In genomic region chr4:66248521-66248920, GRCm38 (mm10) we compare ENCODE assay signal across 22 mouse cellular contexts.
DNase-seq lines count a peak whose midpoint lies in the region; ATAC-seq and TF ChIP-seq lines count a peak whose summit lies in the region.
"Had no signal": no experiment of that assay in that cellular context is flagged by ENCODE, and none has a peak within 500 bp of the region (broad histone marks: within the 10 kb centered on the region; RNA-seq: fewer than 3 reads in every experiment).

No protein-coding gene starts in this region.

- 45% methylated on average over 8 of the region's 8 CpGs for WGBS in forebrain, embryonic 12.5 days
- WGBS in forebrain, embryonic 15.5 days: 36% methylated on average over 8 of the region's 8 CpGs
- WGBS in lung, embryonic 14.5 days: 29% methylated on average over 8 of the region's 8 CpGs
- 34% methylated on average over 8 of the region's 8 CpGs for WGBS in limb, embryonic 11.5 days

- H3K27me3 ChIP-seq in forebrain, embryonic 12.5 days: no peaks in the 10 kb centered on the region
- no peaks in the 10 kb centered on the region for H3K27me3 ChIP-seq in forebrain, embryonic 15.5 days
- H3K27me3 ChIP-seq in lung, embryonic 14.5 days (ENCODE audit: insufficient read depth, low read length): no peaks in the 10 kb centered on the region
- H3K27me3 ChIP-seq in limb, embryonic 11.5 days (ENCODE audit: control insufficient read depth, insufficient read depth, low read length): no peaks in the 10 kb centered on the region
- H3K27me3 ChIP-seq: heart, embryonic 13.5 days had no signal

- no peak overlapping the region for H3K27ac ChIP-seq in forebrain, embryonic 12.5 days
- H3K27ac ChIP-seq in forebrain, embryonic 15.5 days (replicated peaks): no peak overlapping the region
- H3K27ac ChIP-seq in lung, embryonic 14.5 days (ENCODE audit: low read depth): no peak overlapping the region
- no peak overlapping the region for H3K27ac ChIP-seq in limb, embryonic 11.5 days (replicated peaks; ENCODE audit: low read depth, low read length)
- no peak overlapping the region for H3K27ac ChIP-seq in layer of hippocampus, adult 2 months
- H3K27ac ChIP-seq: heart, embryonic 13.5 days; kidney, postnatal 0 days; left cerebral cortex, adult 2 months had no signal

- no peaks in the 10 kb centered on the region for H3K4me1 ChIP-seq in forebrain, embryonic 12.5 days
- H3K4me1 ChIP-seq in forebrain, embryonic 15.5 days: peaks cover 5% of the 10 kb centered on the region; the same call in 1 of the 2 replicates
- H3K4me1 ChIP-seq in lung, embryonic 14.5 days (ENCODE audit: insufficient read depth): no peaks in the 10 kb centered on the region
- H3K4me1 ChIP-seq in limb, embryonic 11.5 days (ENCODE audit: control insufficient read depth, insufficient read depth, low read length): no peaks in the 10 kb centered on the region
- H3K4me1 ChIP-seq: heart, embryonic 13.5 days had no signal

- H3K36me3 ChIP-seq in forebrain, embryonic 12.5 days (replicated peaks): no peaks in the 10 kb centered on the region
- H3K36me3 ChIP-seq in forebrain, embryonic 15.5 days: no peaks in the 10 kb centered on the region
- no peaks in the 10 kb centered on the region for H3K36me3 ChIP-seq in lung, embryonic 14.5 days (ENCODE audit: insufficient read depth)
- H3K36me3 ChIP-seq in limb, embryonic 11.5 days (ENCODE audit: control insufficient read depth, insufficient read depth, low read length): no peaks in the 10 kb centered on the region
- H3K36me3 ChIP-seq: heart, embryonic 13.5 days had no signal

- H3K9ac ChIP-seq in forebrain, embryonic 12.5 days: no peak overlapping the region
- no peak overlapping the region for H3K9ac ChIP-seq in forebrain, embryonic 15.5 days (replicated peaks)
- H3K9ac ChIP-seq in lung, embryonic 14.5 days: no peak overlapping the region
- H3K9ac ChIP-seq in limb, embryonic 11.5 days (ENCODE audit: low read length): no peak overlapping the region
- H3K9ac ChIP-seq: heart, embryonic 13.5 days had no signal

- H3K9me3 ChIP-seq in forebrain, embryonic 12.5 days: no peaks in the 10 kb centered on the region
- no peaks in the 10 kb centered on the region for H3K9me3 ChIP-seq in forebrain, embryonic 15.5 days
- H3K9me3 ChIP-seq in lung, embryonic 14.5 days (ENCODE audit: low read depth, low read length): no peaks in the 10 kb centered on the region
- no peaks in the 10 kb centered on the region for H3K9me3 ChIP-seq in limb, embryonic 11.5 days (ENCODE audit: control insufficient read depth, low read length)
- H3K9me3 ChIP-seq: heart, embryonic 13.5 days had no signal

- no peak for TF ChIP-seq CTCF in lung, embryonic 14.5 days (IDR thresholded peaks at IDR 0.05; ENCODE audit: low read depth)
- no peak for TF ChIP-seq CTCF in layer of hippocampus, adult 2 months (conservative IDR thresholded peaks at IDR 0.05)

- peak; percentile 41; the same call in 1 of the 2 replicates for ATAC-seq in forebrain, embryonic 12.5 days (ENCODE audit: low FRiP score)
- ATAC-seq in forebrain, embryonic 15.5 days (replicated peaks): no peak
- no peak for ATAC-seq in lung, embryonic 14.5 days (ENCODE audit: insufficient read depth)
- no peak for ATAC-seq in limb, embryonic 11.5 days (ENCODE audit: insufficient number of reproducible peaks, low FRiP score, low TSS enrichment, low read depth)
- ATAC-seq: CD4-positive, CD25-positive, alpha-beta regulatory T cell, adult 4 months; inflammation-experienced regulatory T-cells, adult 6 months; lung, postnatal 0 days had no signal

- H3K4me2 ChIP-seq in forebrain, embryonic 12.5 days: no peak overlapping the region
- H3K4me2 ChIP-seq in forebrain, embryonic 15.5 days (replicated peaks): no peak overlapping the region
- H3K4me2 ChIP-seq in lung, embryonic 14.5 days: no peak overlapping the region
- no peak overlapping the region for H3K4me2 ChIP-seq in limb, embryonic 11.5 days (ENCODE audit: low read depth, severe bottlenecking)
- H3K4me2 ChIP-seq: heart, embryonic 13.5 days; midbrain, embryonic 11.5 days had no signal

- peak; percentile 31 for DNase-seq in lung, embryonic 14.5 days
- DNase-seq in lung, postnatal 36 days: no peak
- peak; percentile 22 for DNase-seq in limb, embryonic 11.5 days (ENCODE audit: low spot score)
- no peak for DNase-seq in layer of hippocampus, adult 2 months (ENCODE audit: low spot score in 2 of 2)
- DNase-seq in frontal cortex, postnatal 10 days (ENCODE audit: low spot score in 2 of 2): no peak
- DNase-seq: adrenal gland, postnatal 36 days; cerebellum, adult 11-12 months; cerebellum, postnatal 14 days; gastrocnemius, postnatal 14 days; heart, adult 11 months; heart, postnatal 14 days; kidney, adult 2 months; right cerebral cortex, postnatal 14 days had no signal

- H3K4me3 ChIP-seq in forebrain, embryonic 12.5 days (replicated peaks): no peak overlapping the region
- no peak overlapping the region for H3K4me3 ChIP-seq in forebrain, embryonic 15.5 days
- no peak overlapping the region for H3K4me3 ChIP-seq in lung, embryonic 14.5 days (ENCODE audit: low read depth, low read length)
- no peak overlapping the region for H3K4me3 ChIP-seq in limb, embryonic 11.5 days (ENCODE audit: low read depth, low read length)
- no peak overlapping the region for H3K4me3 ChIP-seq in layer of hippocampus, adult 2 months
- H3K4me3 ChIP-seq: heart, embryonic 13.5 days; left cerebral cortex, adult 2 months had no signal

Comparison
In these comparisons a context has a peak if more than half of its experiments do, and no peak if none do; other contexts are left out.
1. DNase-seq: peak in lung, embryonic 14.5 days (single experiment) and limb, embryonic 11.5 days (single experiment); none in lung, postnatal 36 days (single experiment), layer of hippocampus, adult 2 months (0 of 2) and frontal cortex, postnatal 10 days (0 of 2).